Mouse (Mus musculus) neural tube, embryonic 15.5 days (tissue): Measurements from ENCODE around the gene Syce2. TPM values are rescaled to one million over a fixed set of nuclear protein-coding genes. Genes with fewer than 3 reads are reported as not detected.
A peak's percentile ranks its signal among the peaks of the same experiment; 100 is the strongest.

Experiments
- ATAC-seq: fragments of 200-750 bp; cut with Nextera tagmentation; 2 replicates; pipeline ENCODE4 v1.8.0; 2017; ENCODE audit warnings: mild to moderate bottlenecking, moderate TSS enrichment, moderate library complexity; ENCODE audit not compliant: low FRiP score
- H3K27ac ChIP-seq: fragments of 300-500 bp; sonication (generic); replicated peaks from 2 replicates; pipeline ENCODE4 v1.5.1; 2015; ENCODE audit warnings: mild to moderate bottlenecking, inconsistent platforms
- H3K27me3 ChIP-seq: fragments of 300-500 bp; sonication (generic); replicated peaks from 2 replicates; pipeline ENCODE4 v1.6.1; 2015; ENCODE audit warnings: inconsistent platforms
- H3K36me3 ChIP-seq: fragments of 300-500 bp; sonication (generic); 2 replicates; pipeline ENCODE4 v1.6.1; 2015; ENCODE audit warnings: inconsistent platforms
- H3K4me1 ChIP-seq: fragments of 300-500 bp; sonication (generic); 2 replicates; pipeline ENCODE4 v1.6.1; 2015; ENCODE audit warnings: inconsistent platforms
- H3K4me2 ChIP-seq: fragments of 300-500 bp; sonication (generic); 2 replicates; pipeline ENCODE4 v1.6.1; 2015; ENCODE audit warnings: inconsistent platforms, mild to moderate bottlenecking, moderate library complexity
- H3K4me3 ChIP-seq: fragments of 300-500 bp; sonication (generic); replicated peaks from 2 replicates; pipeline ENCODE4 v1.5.1; 2015; ENCODE audit warnings: mild to moderate bottlenecking, inconsistent platforms
- H3K9ac ChIP-seq: fragments of 300-500 bp; sonication (generic); replicated peaks from 2 replicates; pipeline ENCODE4 v1.6.1; 2015; ENCODE audit warnings: mild to moderate bottlenecking, inconsistent platforms
- H3K9me3 ChIP-seq: fragments of 300-500 bp; sonication (generic); replicated peaks from 2 replicates; pipeline ENCODE4 v1.6.1; 2016; ENCODE audit warnings: inconsistent platforms
- WGBS: fragments of 180-500 bp; shearing (Covaris S2); methylation state at CpG from one replicate; pipeline ENCODE4 v1.1.7; 2015; ENCODE audit warnings: mixed read lengths; 5-methylcytosine and 5-hydroxymethylcytosine counted together
- polyA plus RNA-seq: library from polyadenylated mRNA; unstranded; fragments of >200 nt; fragmentation: Nextera tagmentation; extraction: Ambion mirVana; gene quantifications from 2 replicates; pipeline ENCODE4 v1.2.1, GENCODE M21; 2015

The Syce2 gene
- polyA plus RNA-seq, 1 experiment from 2014 or later = 26.4 TPM

- Histone ChIP-seq H3K4me3 (peak overlapping the region; percentile 63), H3K36me3 (peaks cover 41% of the 10 kb centered on the region), H3K9me3 (no peaks in the 10 kb centered on the region), H3K4me2 (peak overlapping the region; percentile 77), H3K27me3 (no peaks in the 10 kb centered on the region), H3K9ac (peak overlapping the region; percentile 89), H3K4me1 (peaks cover 47% of the 10 kb centered on the region), H3K27ac (peak overlapping the region; percentile 83)
- 1% methylated on average over 30 of the region's 30 CpGs for WGBS
- ATAC-seq = peak; percentile 21
Measured at GRCm38 (mm10) chr8:84846094-84846721, 25.7 kb upstream of the Syce2 start.

GRCm38 (mm10) chr8:84846722-84847572, 25.0 kb upstream of the Syce2 start, which contains the start of gene Calr:
Gene Calr (minus strand): TSS chr8:84846934.
- no peaks in the 10 kb centered on the region for H3K27me3 ChIP-seq
- peak; percentile 99 for ATAC-seq
- no peaks in the 10 kb centered on the region for H3K9me3 ChIP-seq
- H3K9ac ChIP-seq = peak within 1 kb of the TSS; percentile 89
- peaks cover 42% of the 10 kb centered on the region for H3K4me1 ChIP-seq
- H3K4me3 ChIP-seq = peak within 1 kb of the TSS; percentile 63
- H3K27ac ChIP-seq = peak within 1 kb of the TSS; percentile 87
- H3K36me3 ChIP-seq = peaks cover 34% of the 10 kb centered on the region
- peak within 1 kb of the TSS; percentile 79 for H3K4me2 ChIP-seq
- WGBS = under 1% methylated on average over 55 of the region's 55 CpGs

DNA sequence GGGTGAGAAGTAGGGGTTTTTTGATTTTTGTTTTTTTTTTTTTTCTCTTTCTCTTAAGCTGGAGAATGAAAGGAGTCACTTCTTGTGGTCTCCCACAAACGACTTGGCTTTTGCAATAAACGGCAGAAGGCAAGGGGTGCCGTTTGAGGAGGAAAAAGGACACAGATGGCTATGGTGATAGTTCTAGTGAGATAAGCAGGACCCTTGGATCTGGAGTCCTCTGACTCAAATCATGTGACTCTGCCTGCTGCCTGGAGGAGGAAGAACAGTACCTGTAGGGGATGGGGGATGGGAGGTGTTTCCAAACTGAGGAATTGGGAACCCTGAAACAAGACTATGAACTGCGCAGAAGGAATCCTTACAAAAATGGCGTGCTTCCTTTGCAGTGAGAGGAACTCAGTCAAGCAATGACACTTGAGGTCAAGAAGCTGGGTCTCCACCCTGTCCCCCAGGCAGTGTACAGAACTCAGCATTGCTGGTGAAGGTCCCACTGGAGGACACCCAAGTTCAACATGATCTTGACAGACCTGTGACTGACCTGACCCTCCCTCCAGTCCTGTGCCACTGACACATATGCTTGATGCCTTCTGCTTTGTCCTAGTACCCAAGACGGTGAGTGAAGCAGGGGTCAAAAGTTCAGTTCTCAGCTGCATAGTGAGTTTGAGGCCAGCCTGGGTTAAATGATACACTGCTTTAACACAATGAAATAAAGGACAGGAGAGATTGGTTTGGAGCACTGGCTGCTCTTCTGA, 24.1 kb upstream of the Syce2 start:
- peaks cover 24% of the 10 kb centered on the region for H3K36me3 ChIP-seq
- H3K4me1 ChIP-seq = peaks cover 34% of the 10 kb centered on the region
- WGBS = 39% methylated on average over 6 of the region's 6 CpGs
- no peaks in the 10 kb centered on the region for H3K9me3 ChIP-seq
- H3K4me3 ChIP-seq = peak overlapping the region; percentile 63
- H3K9ac ChIP-seq = peak overlapping the region; percentile 74
- peak overlapping the region; percentile 87 for H3K27ac ChIP-seq
- ATAC-seq = no peak
- H3K4me2 ChIP-seq = peak overlapping the region; percentile 79
- no peaks in the 10 kb centered on the region for H3K27me3 ChIP-seq

- peak; percentile 29; the same call in 1 of the 2 replicates for ATAC-seq
- Histone ChIP-seq H3K4me1 (peaks cover 22% of the 10 kb centered on the region), H3K4me3 (no peak overlapping the region; the same call in 1 of the 2 replicates), H3K36me3 (peaks cover 20% of the 10 kb centered on the region), H3K27me3 (no peaks in the 10 kb centered on the region), H3K4me2 (peak overlapping the region; percentile 90; the same call in 1 of the 2 replicates), H3K9me3 (no peaks in the 10 kb centered on the region), H3K27ac (no peak overlapping the region), H3K9ac (no peak overlapping the region)
- 98% methylated on average over 3 of the region's 3 CpGs for WGBS
Measured at GRCm38 (mm10) chr8:84856434-84856833, 15.5 kb upstream of the Syce2 start.

DNA sequence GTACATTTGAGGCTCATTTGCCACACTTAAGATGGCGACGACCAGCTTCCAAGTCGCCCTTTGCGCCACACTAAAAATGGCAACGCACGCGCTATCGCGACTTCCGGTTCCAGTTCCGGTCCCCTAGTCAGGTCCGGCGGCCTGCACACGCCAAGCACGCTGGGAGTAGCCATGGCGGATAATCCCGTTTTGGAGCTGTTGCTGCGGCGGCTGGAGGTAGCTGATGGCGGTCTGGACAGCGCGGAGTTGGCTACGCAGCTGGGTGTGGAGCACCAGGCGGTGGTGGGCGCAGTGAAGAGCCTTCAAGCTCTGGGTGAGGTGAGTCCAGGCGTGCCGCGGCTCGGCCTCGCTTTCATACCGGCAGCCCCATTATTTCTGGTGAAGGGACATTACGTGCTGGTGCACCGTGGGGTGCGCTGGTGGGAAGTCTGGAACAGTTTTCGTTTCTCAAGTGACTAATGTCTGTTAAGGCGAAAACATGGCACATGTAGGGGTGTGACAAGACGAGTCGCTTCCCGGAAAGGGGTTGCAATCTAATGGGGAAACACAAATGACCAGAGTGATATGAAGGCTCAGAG, 15.0 kb upstream of the Syce2 start, which contains the start of gene Farsa:
Gene Farsa (plus strand): TSS at position 126 of the 578 bp plus-strand sequence.
- under 1% methylated on average over 39 of the region's 39 CpGs for WGBS
- Histone ChIP-seq H3K36me3 (peaks cover 24% of the 10 kb centered on the region), H3K9me3 (no peaks in the 10 kb centered on the region), H3K27me3 (no peaks in the 10 kb centered on the region), H3K27ac (peak within 1 kb of the TSS; percentile 84), H3K9ac (peak within 1 kb of the TSS; percentile 82), H3K4me2 (peak within 1 kb of the TSS; percentile 90), H3K4me3 (peak within 1 kb of the TSS; percentile 79), H3K4me1 (peaks cover 22% of the 10 kb centered on the region)
- ATAC-seq = peak; percentile 93

- peak overlapping the region; percentile 97 for H3K4me2 ChIP-seq
- H3K4me1 ChIP-seq = peaks cover 16% of the 10 kb centered on the region
- no peak overlapping the region for H3K27ac ChIP-seq
- H3K9ac ChIP-seq = peak overlapping the region; percentile 47
- no peaks in the 10 kb centered on the region for H3K9me3 ChIP-seq
- H3K27me3 ChIP-seq = peaks cover 7% of the 10 kb centered on the region; the same call in 1 of the 2 replicates
- WGBS = 4% methylated on average over 54 of the region's 54 CpGs
- ATAC-seq = peak; percentile 55
- H3K4me3 ChIP-seq = peak overlapping the region; percentile 49
- peaks cover 24% of the 10 kb centered on the region for H3K36me3 ChIP-seq
Measured at GRCm38 (mm10) chr8:84872309-84872965, 526 bp downstream of the Syce2 start.

- Histone ChIP-seq H3K4me3 (peak overlapping the region; percentile 49), H3K27ac (no peak overlapping the region), H3K27me3 (peaks cover 7% of the 10 kb centered on the region; the same call in 1 of the 2 replicates), H3K9me3 (no peaks in the 10 kb centered on the region), H3K4me1 (peaks cover 16% of the 10 kb centered on the region), H3K36me3 (peaks cover 18% of the 10 kb centered on the region), H3K9ac (peak overlapping the region; percentile 47; the same call in 1 of the 2 replicates), H3K4me2 (peak overlapping the region; percentile 97)
- ATAC-seq = no peak
- WGBS = 78% methylated on average over 4 of the region's 4 CpGs
Measured at GRCm38 (mm10) chr8:84873016-84873415, 1.1 kb downstream of the Syce2 start.

DNA sequence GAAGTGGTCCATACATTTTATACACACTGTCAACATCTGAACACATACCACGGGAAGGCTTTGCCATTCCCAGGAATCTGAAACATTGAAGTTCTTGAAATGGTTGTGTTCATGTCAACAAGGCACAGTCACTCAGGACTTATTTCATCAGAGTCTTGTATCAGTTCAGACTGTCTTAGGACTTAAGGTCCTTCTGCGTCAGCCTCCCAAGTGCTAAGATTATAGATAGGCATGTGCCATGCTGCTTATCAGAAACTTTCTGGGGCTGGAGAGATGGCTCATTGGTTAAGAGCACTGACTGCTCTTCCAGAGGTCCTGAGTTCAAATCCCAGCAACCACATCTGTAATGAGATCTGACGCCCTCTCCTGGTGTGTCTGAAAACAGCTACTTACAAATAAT, 2.4 kb downstream of the Syce2 start:
- peaks cover 7% of the 10 kb centered on the region; the same call in 1 of the 2 replicates for H3K27me3 ChIP-seq
- H3K4me2 ChIP-seq = no peak overlapping the region
- no peak overlapping the region for H3K27ac ChIP-seq
- peaks cover 16% of the 10 kb centered on the region for H3K4me1 ChIP-seq
- no peak overlapping the region for H3K9ac ChIP-seq
- 94% methylated on average over 3 of the region's 3 CpGs for WGBS
- H3K9me3 ChIP-seq = no peaks in the 10 kb centered on the region
- no peak for ATAC-seq
- no peak overlapping the region for H3K4me3 ChIP-seq
- peaks cover 5% of the 10 kb centered on the region; the same call in 1 of the 2 replicates for H3K36me3 ChIP-seq

GRCm38 (mm10) chr8:84877297-84878035, 5.6 kb downstream of the Syce2 start:
- Histone ChIP-seq H3K27ac (no peak overlapping the region), H3K27me3 (peaks cover 6% of the 10 kb centered on the region; the same call in 1 of the 2 replicates), H3K9ac (no peak overlapping the region), H3K36me3 (no peaks in the 10 kb centered on the region), H3K4me3 (no peak overlapping the region), H3K9me3 (no peaks in the 10 kb centered on the region), H3K4me1 (peaks cover 6% of the 10 kb centered on the region), H3K4me2 (no peak overlapping the region)
- no peak for ATAC-seq
- whole genome bisulfite sequencing = 74% methylated on average over 3 of the region's 3 CpGs

- no peak overlapping the region for H3K4me2 ChIP-seq
- no peak overlapping the region for H3K27ac ChIP-seq
- no peaks in the 10 kb centered on the region for H3K9me3 ChIP-seq
- 97% methylated on average over 1 of the region's 1 CpGs for WGBS
- H3K9ac ChIP-seq = no peak overlapping the region
- no peak overlapping the region for H3K4me3 ChIP-seq
- no peaks in the 10 kb centered on the region for H3K27me3 ChIP-seq
- ATAC-seq = no peak
- H3K4me1 ChIP-seq = no peaks in the 10 kb centered on the region
- H3K36me3 ChIP-seq = no peaks in the 10 kb centered on the region
Measured at GRCm38 (mm10) chr8:84878915-84879314, 7.0 kb downstream of the Syce2 start.
